In the genomic region with DNA sequence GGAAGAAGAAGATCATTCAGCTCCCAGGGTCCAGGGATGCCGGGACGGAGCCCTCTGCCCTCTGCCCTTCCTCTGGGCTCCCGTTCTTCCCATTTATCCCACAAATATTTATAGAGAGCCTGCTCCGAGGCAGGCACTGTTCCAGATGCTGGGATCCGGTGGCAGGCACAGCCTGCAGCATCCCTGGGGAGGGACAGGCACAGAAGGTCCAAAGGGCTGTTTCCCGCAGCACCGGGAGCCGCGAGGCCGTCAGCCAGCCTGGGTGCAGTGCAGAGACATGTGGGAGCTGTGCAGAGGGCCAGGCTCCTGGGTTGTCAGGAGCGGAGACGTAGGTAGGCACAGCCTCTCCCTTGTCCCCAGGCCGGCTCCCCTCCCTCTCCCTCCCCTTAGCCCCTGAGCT, we compare ENCODE assay signal across 8 mouse cellular contexts. TPM values are rescaled to one million over a fixed set of nuclear protein-coding genes. Genes with fewer than 3 reads are reported as not detected.
DNase-seq lines count a peak whose midpoint lies in the region; ATAC-seq and TF ChIP-seq lines count a peak whose summit lies in the region.

No protein-coding gene starts in this region.

- ATAC-seq in heart, embryonic 12.5 days (ENCODE audit: insufficient number of reproducible peaks, low FRiP score): no peak
- ATAC-seq in neural tube, embryonic 13.5 days (ENCODE audit: low read depth): no peak
- no peak for ATAC-seq in inflammation-experienced regulatory T-cells, adult 6 months

- peaks cover 67% of the 10 kb centered on the region for H3K4me1 ChIP-seq in heart, embryonic 12.5 days (replicated peaks)
- H3K4me1 ChIP-seq in neural tube, embryonic 13.5 days (replicated peaks): peaks cover 70% of the 10 kb centered on the region

- H3K4me3 ChIP-seq in layer of hippocampus, adult 2 months: peak overlapping the region; percentile 56
- peak overlapping the region; percentile 2; the same call in 1 of the 2 replicates for H3K4me3 ChIP-seq in heart, embryonic 12.5 days
- H3K4me3 ChIP-seq in neural tube, embryonic 13.5 days: peak overlapping the region; percentile 63

- TF ChIP-seq CTCF in layer of hippocampus, adult 2 months (conservative IDR thresholded peaks at IDR 0.05): no peak

- H3K36me3 ChIP-seq in heart, embryonic 12.5 days: no peaks in the 10 kb centered on the region
- no peaks in the 10 kb centered on the region for H3K36me3 ChIP-seq in neural tube, embryonic 13.5 days

- H3K9me3 ChIP-seq in heart, embryonic 12.5 days (replicated peaks): no peaks in the 10 kb centered on the region
- no peaks in the 10 kb centered on the region for H3K9me3 ChIP-seq in neural tube, embryonic 13.5 days

- H3K4me2 ChIP-seq in heart, embryonic 12.5 days: peak overlapping the region; percentile 99
- H3K4me2 ChIP-seq in neural tube, embryonic 13.5 days: peak overlapping the region; percentile 82

- no peak overlapping the region for H3K9ac ChIP-seq in heart, embryonic 12.5 days
- H3K9ac ChIP-seq in neural tube, embryonic 13.5 days: peak overlapping the region; percentile 82

- H3K27me3 ChIP-seq in heart, embryonic 12.5 days (replicated peaks): peaks cover 21% of the 10 kb centered on the region
- peaks cover 25% of the 10 kb centered on the region for H3K27me3 ChIP-seq in neural tube, embryonic 13.5 days

- 46% methylated on average over 13 of the region's 13 CpGs for WGBS in heart, embryonic 12.5 days
- 26% methylated on average over 13 of the region's 13 CpGs for WGBS in neural tube, embryonic 13.5 days

- no peak for DNase-seq in layer of hippocampus, adult 2 months (ENCODE audit: low spot score in 2 of 2)
- no peak for DNase-seq in layer of hippocampus, adult 9-10 months (ENCODE audit: low spot score)
- peak; percentile 48 to 67 for DNase-seq in kidney, postnatal 25 days
- DNase-seq in urinary bladder, postnatal 14 days (ENCODE audit: low spot score): no peak
- DNase-seq in testis, postnatal 14 days (ENCODE audit: low spot score): no peak

- peak overlapping the region; percentile 30 for H3K27ac ChIP-seq in layer of hippocampus, adult 2 months
- H3K27ac ChIP-seq in heart, embryonic 12.5 days (ENCODE audit: poor library complexity, severe bottlenecking): no peak overlapping the region
- H3K27ac ChIP-seq in neural tube, embryonic 13.5 days (replicated peaks): peak overlapping the region; percentile 46; the same call in 1 of the 2 replicates

RNA-seq across cellular contexts. Expression of gene Gse1, which starts 4.7 kb away (rescaled TPM):
- total RNA-seq in layer of hippocampus, adult 2 months (2021): 100 to 1,000 TPM; 146 to 158 TPM
- polyA plus RNA-seq in heart, embryonic 12.5 days (2016; fragmentation: Nextera tagmentation; extraction: Ambion mirVana): 14.0 and 15.3 TPM in 2 replicates
- 17.0 and 17.1 TPM in 2 replicates for polyA plus RNA-seq in neural tube, embryonic 13.5 days (2015; fragmentation: Nextera tagmentation; extraction: Ambion mirVana)
- polyA plus RNA-seq in inflammation-experienced regulatory T-cells, adult 6 months (2017; shearing (Covaris generic)): 1 to 10 TPM; 2.0 to 4.0 (median 3.2) TPM

RNA-seq across cellular contexts. Expression of gene Fam92b, which starts 55.6 kb away (rescaled TPM):
- total RNA-seq in layer of hippocampus, adult 2 months (2021): under 1 TPM; 0.31 to 0.91 TPM
- not detected in 2 replicates for polyA plus RNA-seq in heart, embryonic 12.5 days (2016; fragmentation: Nextera tagmentation; extraction: Ambion mirVana)
- 2.3 and 2.7 TPM in 2 replicates for polyA plus RNA-seq in neural tube, embryonic 13.5 days (2015; fragmentation: Nextera tagmentation; extraction: Ambion mirVana)
- not detected for polyA plus RNA-seq in inflammation-experienced regulatory T-cells, adult 6 months (2017; shearing (Covaris generic))

Comparison
In these comparisons a context has a peak if more than half of its experiments do, and no peak if none do; other contexts are left out.
1. DNase-seq: peak in kidney, postnatal 25 days (2 of 2); none in layer of hippocampus, adult 2 months (0 of 2), layer of hippocampus, adult 9-10 months (single experiment), urinary bladder, postnatal 14 days (single experiment) and testis, postnatal 14 days (single experiment).
2. H3K4me3 ChIP-seq: peak in every context shown above with its lines; median percentile 63 in neural tube, embryonic 13.5 days; 56 in layer of hippocampus, adult 2 months; 2 in heart, embryonic 12.5 days.